Mouse (Mus musculus) heart, embryonic 14.5 days (tissue): ENCODE measurements around the gene Esp34. TPM values are rescaled to one million over a fixed set of nuclear protein-coding genes. Genes with fewer than 3 reads are reported as not detected.

Experiments used
- ATAC-seq: fragments of 200-750 bp; cut with Nextera tagmentation; 2 replicates; pipeline ENCODE4 v1.8.0; 2017; ENCODE audit warnings: low read depth, moderate TSS enrichment; ENCODE audit not compliant: insufficient number of reproducible peaks, insufficient read depth, low FRiP score
- H3K27ac ChIP-seq, 2 experiments: fragments of 200-500 bp in 1 of 2; fragments of 300-500 bp in 1 of 2; sonication (generic) in 1 of 2; replicated peaks in 1 of 2; 2 replicates each; pipeline ENCODE4 v1.5.1; 2012 to 2014; ENCODE audit warnings: low read depth in 2 of 2, low read length in 2 of 2, control low read depth in 1 of 2, mild to moderate bottlenecking in 1 of 2, mixed read lengths in 1 of 2; ENCODE audit not compliant: control insufficient read depth in 1 of 2, insufficient read depth in 1 of 2
- H3K27me3 ChIP-seq: fragments of 300-500 bp; sonication (generic); 2 replicates; pipeline ENCODE4 v1.6.1; 2014; ENCODE audit warnings: mild to moderate bottlenecking, low read length, control low read depth; ENCODE audit not compliant: control insufficient read depth, insufficient read depth
- H3K36me3 ChIP-seq: fragments of 300-500 bp; sonication (generic); 2 replicates; pipeline ENCODE4 v1.6.1; 2014; ENCODE audit warnings: mild to moderate bottlenecking, control low read depth, low read length, mixed read lengths; ENCODE audit not compliant: control insufficient read depth, insufficient read depth
- H3K4me1 ChIP-seq, 2 experiments: fragments of 200-500 bp in 1 of 2; fragments of 300-500 bp in 1 of 2; sonication (generic) in 1 of 2; 2 replicates each; pipeline ENCODE4 v1.6.1; 2012 to 2014; ENCODE audit warnings: low read length in 2 of 2, control low read depth in 1 of 2, mixed read lengths in 1 of 2; ENCODE audit not compliant: control insufficient read depth in 2 of 2, insufficient read depth in 2 of 2
- H3K4me2 ChIP-seq: fragments of 300-500 bp; sonication (generic); 2 replicates; pipeline ENCODE4 v1.6.1; 2014; ENCODE audit warnings: mild to moderate bottlenecking, low read length
- H3K4me3 ChIP-seq, 2 experiments: fragments of 200-500 bp in 1 of 2; fragments of 300-500 bp in 1 of 2; sonication (generic) in 1 of 2; 2 replicates each; pipeline ENCODE4 v1.5.1; 2012 to 2014; ENCODE audit warnings: low read length in 2 of 2, mild to moderate bottlenecking in 2 of 2, control low read depth in 1 of 2, low read depth in 1 of 2, moderate library complexity in 1 of 2; ENCODE audit not compliant: control insufficient read depth in 1 of 2, insufficient read depth in 1 of 2
- H3K9ac ChIP-seq: fragments of 300-500 bp; sonication (generic); 2 replicates; pipeline ENCODE4 v1.6.1; 2014; ENCODE audit warnings: mild to moderate bottlenecking, low read length
- H3K9me3 ChIP-seq: fragments of 300-500 bp; sonication (generic); 2 replicates; pipeline ENCODE4 v1.6.1; 2016; ENCODE audit warnings: low read length, control low read depth; ENCODE audit not compliant: control insufficient read depth
- WGBS: fragments of 180-500 bp; shearing (Covaris S2); extraction: QIAGEN DNeasy Blood & Tissue Kit; methylation state at CpG from one replicate; pipeline ENCODE4 v1.1.7; 2014; 5-methylcytosine and 5-hydroxymethylcytosine counted together
- polyA plus RNA-seq: library from polyadenylated mRNA; unstranded; fragments of >200 nt; fragmentation: Nextera tagmentation; extraction: Ambion mirVana; gene quantifications from 2 replicates; pipeline ENCODE4 v1.2.1, GENCODE M21; 2014

Esp34 gene
- not detected in 2 replicates for polyA plus RNA-seq

DNA sequence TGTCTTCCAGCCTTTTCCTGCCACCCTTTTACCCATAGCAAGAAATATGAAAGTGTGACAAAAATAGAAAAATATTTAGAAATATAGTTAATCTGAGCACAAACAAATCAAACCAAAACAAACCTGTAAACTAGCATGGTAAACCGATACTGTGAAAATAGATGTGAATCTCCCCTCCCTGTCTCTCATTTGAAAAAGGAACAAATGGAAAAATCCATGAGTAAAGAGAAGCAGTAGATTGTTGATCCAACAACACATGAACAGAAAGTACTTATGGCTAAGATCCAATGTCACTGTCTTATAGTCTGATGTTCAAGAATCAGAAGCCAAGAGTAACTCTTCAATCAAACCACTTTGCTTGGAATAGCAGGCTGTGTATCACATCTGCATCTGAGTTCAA lies at the start of gene Esp34:
TSS of gene Esp34 (plus strand) at position 301 of the 400 bp plus-strand sequence.
- peaks cover 3% of the 10 kb centered on the region; the same call in 1 of the 2 replicates for H3K9me3 ChIP-seq
- no peaks in the 10 kb centered on the region for H3K27me3 ChIP-seq
- no peak within 1 kb of the TSS for H3K4me2 ChIP-seq
- ATAC-seq: no peak
- no peak within 1 kb of the TSS for H3K4me3 ChIP-seq
- H3K9ac ChIP-seq: no peak within 1 kb of the TSS
- 70% methylated on average over 1 of the region's 1 CpGs for WGBS
- no peaks in the 10 kb centered on the region for H3K36me3 ChIP-seq
- H3K27ac ChIP-seq: no peak within 1 kb of the TSS
- no peaks in the 10 kb centered on the region for H3K4me1 ChIP-seq

DNA sequence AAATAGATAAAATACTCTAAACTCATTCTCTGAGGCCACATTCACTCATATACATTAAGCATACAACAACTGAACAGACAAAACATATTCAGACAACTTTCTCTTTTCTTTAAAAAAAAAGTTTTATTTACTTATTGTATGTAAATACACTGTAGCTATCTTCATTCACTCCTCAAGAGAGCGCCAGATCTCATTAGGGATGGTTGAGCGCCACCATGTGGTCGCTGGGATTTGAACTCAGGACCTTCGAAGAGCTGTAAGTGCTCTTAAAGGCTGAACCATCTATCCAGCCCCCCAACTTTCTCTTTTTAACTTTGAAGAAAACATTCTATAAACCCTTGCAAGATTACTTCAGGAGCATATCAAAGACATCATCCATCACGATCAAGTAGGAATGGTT lies 8.5 kb downstream of the Esp34 start:
- H3K9me3 ChIP-seq: peaks cover 8% of the 10 kb centered on the region; the same call in 1 of the 2 replicates
- H3K4me2 ChIP-seq: no peak overlapping the region
- WGBS: 58% methylated on average over 5 of the region's 5 CpGs
- H3K9ac ChIP-seq: no peak overlapping the region
- no peaks in the 10 kb centered on the region for H3K4me1 ChIP-seq
- no peaks in the 10 kb centered on the region for H3K36me3 ChIP-seq
- ATAC-seq: no peak
- H3K27ac ChIP-seq: no peak overlapping the region
- no peaks in the 10 kb centered on the region for H3K27me3 ChIP-seq
- no peak overlapping the region for H3K4me3 ChIP-seq

Other genes starting within 250 kb of the Esp34 start
- not detected in 2 replicates for gene Olfr137, start 246.6 kb upstream of the Esp34 start, polyA plus RNA-seq
- not detected in 2 replicates for gene Olfr136, start 224.4 kb upstream of the Esp34 start, polyA plus RNA-seq
- not detected in 2 replicates for gene Esp36, start 134.0 kb upstream of the Esp34 start, polyA plus RNA-seq
- not detected in 2 replicates for gene Esp31, start 85.3 kb downstream of the Esp34 start, polyA plus RNA-seq